Mouse (Mus musculus) small intestine, adult 2 months (tissue): ENCODE results near the gene Selplg. TPM values are rescaled to one million over a fixed set of nuclear protein-coding genes. Genes with fewer than 3 reads are reported as not detected.
A peak's percentile ranks its signal among the peaks of the same experiment; 100 is the strongest.

Source experiments
- H3K27ac ChIP-seq: fragments of 200-500 bp; 2 replicates; pipeline ENCODE4 v1.5.1; 2012; ENCODE audit warnings: low read depth, low read length, control low read depth, inconsistent platforms; ENCODE audit not compliant: insufficient read depth
- H3K27me3 ChIP-seq: fragments of 200-500 bp; 2 replicates; pipeline ENCODE4 v1.6.1; 2012; ENCODE audit warnings: mild to moderate bottlenecking, moderate library complexity, low read length, inconsistent platforms; ENCODE audit not compliant: control insufficient read depth, insufficient read depth
- H3K36me3 ChIP-seq: fragments of 200-500 bp; 2 replicates; pipeline ENCODE4 v1.6.1; 2012; ENCODE audit warnings: mild to moderate bottlenecking, low read length, control low read depth, inconsistent platforms; ENCODE audit not compliant: control insufficient read depth, insufficient read depth
- H3K4me1 ChIP-seq: fragments of 200-500 bp; 2 replicates; pipeline ENCODE4 v1.6.1; 2012; ENCODE audit warnings: low read length, inconsistent platforms, mixed read lengths; ENCODE audit not compliant: control insufficient read depth, insufficient read depth, insufficient read length
- H3K4me3 ChIP-seq: fragments of 200-500 bp; 2 replicates; pipeline ENCODE4 v1.5.1; 2012; ENCODE audit warnings: low read depth, mild to moderate bottlenecking, control low read depth, inconsistent platforms, low read length, moderate library complexity
- CTCF ChIP-seq: fragments of 200-500 bp; IDR thresholded peaks from 2 replicates; pipeline ENCODE4 v1.5.1; 2012; ENCODE audit warnings: low read depth, mild to moderate bottlenecking, control low read depth, inconsistent platforms, low read length, moderate library complexity, mixed read lengths; ENCODE audit not compliant: insufficient replicate concordance, insufficient read length; ENCODE audit errors: extremely low read depth
- POLR2A ChIP-seq: fragments of 200-500 bp; IDR thresholded peaks from 2 replicates; pipeline ENCODE4 v1.6.1; 2012; ENCODE audit warnings: low read depth, mild to moderate bottlenecking, control low read depth, inconsistent platforms, low read length, moderate library complexity
- WGBS: fragments of 180-500 bp; shearing (Covaris S2); methylation state at CpG from one replicate; pipeline ENCODE4 v1.1.7; 2018; 5-methylcytosine and 5-hydroxymethylcytosine counted together
- polyA plus RNA-seq: library from polyadenylated mRNA; depleted of rRNA; stranded (reverse); fragments of >200 nt; gene quantifications from 2 replicates; pipeline ENCODE4 v1.2.3, GENCODE M21; 2012; rRNA removed

Selplg gene
- polyA plus RNA-seq, 1 experiment = 52.3 TPM

DNA sequence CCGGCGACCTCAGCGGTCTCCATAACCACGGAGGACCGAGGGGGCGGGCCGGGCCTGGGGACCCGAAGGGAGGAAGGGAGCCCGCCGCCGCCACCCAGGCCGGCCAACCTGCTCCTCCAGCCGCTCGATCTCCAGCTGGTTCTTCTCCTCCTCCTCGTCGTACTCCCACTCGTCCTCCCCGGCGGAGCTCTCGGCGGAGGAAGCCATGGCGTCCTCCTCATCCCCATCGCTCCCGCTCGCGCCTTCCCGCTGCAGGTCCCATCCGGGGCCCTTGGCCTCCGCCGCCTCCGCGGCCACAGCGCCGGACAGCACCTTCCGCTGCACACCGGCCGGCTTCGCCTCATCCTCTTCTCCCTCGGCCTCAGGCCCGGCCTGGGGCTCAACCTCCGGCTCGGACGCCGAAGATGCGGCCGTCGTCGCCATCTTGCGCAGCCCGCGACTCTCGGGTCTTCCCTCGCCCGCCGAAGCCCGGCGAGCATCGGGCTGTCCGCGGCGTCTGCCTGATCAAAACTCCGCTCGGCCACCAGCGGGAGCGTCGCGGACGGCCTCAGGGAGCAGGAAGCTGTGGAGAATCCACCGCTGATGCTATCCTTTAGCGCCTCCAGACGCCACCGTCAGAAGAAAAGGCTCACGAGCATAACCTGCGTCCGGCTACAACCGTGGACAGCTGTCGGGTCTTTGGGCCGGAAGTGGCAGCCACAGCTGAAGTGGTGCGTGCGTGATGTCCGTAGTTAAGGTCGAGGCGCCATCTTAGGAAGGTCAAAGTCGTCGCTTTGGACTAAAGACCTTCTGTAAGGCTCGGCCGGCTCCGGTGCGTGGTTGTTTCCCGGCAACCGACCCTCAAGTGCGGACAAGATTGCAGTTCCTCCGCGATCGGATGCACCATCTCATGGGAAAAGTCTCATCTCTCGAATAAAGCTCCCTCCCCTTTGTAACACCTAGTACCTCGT is 61.0 kb downstream of the Selplg start:
- Histone ChIP-seq H3K4me3 (peak overlapping the region; percentile 83), H3K36me3 (peaks cover 23% of the 10 kb centered on the region), H3K4me1 (peaks cover 7% of the 10 kb centered on the region; the same call in 1 of the 2 replicates), H3K27ac (peak overlapping the region; percentile 94), H3K27me3 (no peaks in the 10 kb centered on the region)
- no peak for TF ChIP-seq CTCF
- peak; percentile 66; the same call in 1 of the 2 replicates for TF ChIP-seq POLR2A
- under 1% methylated on average over 97 of the region's 97 CpGs for WGBS

DNA sequence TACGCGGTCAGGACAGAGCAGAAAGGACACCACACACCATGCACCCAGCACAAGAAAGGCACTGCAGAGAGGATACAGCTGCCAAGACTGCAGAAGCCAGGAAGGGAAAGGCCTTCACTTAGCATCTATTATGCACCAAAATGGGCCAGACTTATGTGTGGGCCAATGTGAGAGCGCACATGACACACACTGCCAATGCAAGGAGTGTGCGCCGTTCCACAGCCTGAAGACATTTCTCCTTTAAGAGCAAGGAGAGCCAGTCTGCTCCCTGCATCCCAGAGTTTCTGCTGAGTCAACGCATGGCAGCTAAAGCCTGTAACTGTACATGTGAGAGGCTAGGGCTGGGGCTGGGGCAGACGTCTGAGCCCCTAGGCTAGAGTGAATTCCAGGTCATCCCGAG is 63.6 kb downstream of the Selplg start:
- Histone ChIP-seq H3K27me3 (no peaks in the 10 kb centered on the region), H3K27ac (no peak overlapping the region), H3K36me3 (peaks cover 11% of the 10 kb centered on the region; the same call in 1 of the 2 replicates), H3K4me1 (no peaks in the 10 kb centered on the region; the same call in 1 of the 2 replicates), H3K4me3 (no peak overlapping the region)
- TF ChIP-seq POLR2A (no peak), CTCF (no peak)
- 90% methylated on average over 8 of the region's 8 CpGs for WGBS

Other genes with a start within 250 kb of the Selplg start
- gene Cmklr1, start 182.2 kb downstream of the Selplg start, polyA plus RNA-seq = 9.6 and 12.0 TPM in 2 replicates
- not detected in 2 replicates for gene 1700069L16Rik, start 107.9 kb downstream of the Selplg start, polyA plus RNA-seq
- 4.1 and 4.7 TPM in 2 replicates for gene Ficd, start 96.8 kb downstream of the Selplg start, polyA plus RNA-seq
- gene Sart3, start 60.1 kb downstream of the Selplg start, polyA plus RNA-seq = 9.3 and 10.7 TPM in 2 replicates
- 31.2 and 57.5 TPM in 2 replicates for gene Iscu, start 59.9 kb downstream of the Selplg start, polyA plus RNA-seq
- gene Tmem119, start 32.1 kb downstream of the Selplg start, polyA plus RNA-seq = 10.1 and 13.5 TPM in 2 replicates
- gene Coro1c, start 76.1 kb upstream of the Selplg start, polyA plus RNA-seq = 68.3 and 144 TPM in 2 replicates
- gene Ssh1, start 161.2 kb upstream of the Selplg start, polyA plus RNA-seq = 6.7 and 11.3 TPM in 2 replicates
- 11.9 and 16.8 TPM in 2 replicates for gene Dao, start 171.1 kb upstream of the Selplg start, polyA plus RNA-seq
- gene Usp30, start 232.8 kb upstream of the Selplg start, polyA plus RNA-seq = 6.2 and 10.9 TPM in 2 replicates